Mouse (Mus musculus): ENCODE data around the gene Slc26a8.

The Slc26a8 gene

GRCm38 (mm10) chr17:28698672-28699071, 8.6 kb upstream of the Slc26a8 start:
- DNase-seq (ENCODE audit: low spot score in 2 of 2), result no peak

- DNase-seq (ENCODE audit: low spot score in 2 of 2), result no peak
Measured at GRCm38 (mm10) chr17:28698245-28698644, 8.2 kb upstream of the Slc26a8 start.

DNA sequence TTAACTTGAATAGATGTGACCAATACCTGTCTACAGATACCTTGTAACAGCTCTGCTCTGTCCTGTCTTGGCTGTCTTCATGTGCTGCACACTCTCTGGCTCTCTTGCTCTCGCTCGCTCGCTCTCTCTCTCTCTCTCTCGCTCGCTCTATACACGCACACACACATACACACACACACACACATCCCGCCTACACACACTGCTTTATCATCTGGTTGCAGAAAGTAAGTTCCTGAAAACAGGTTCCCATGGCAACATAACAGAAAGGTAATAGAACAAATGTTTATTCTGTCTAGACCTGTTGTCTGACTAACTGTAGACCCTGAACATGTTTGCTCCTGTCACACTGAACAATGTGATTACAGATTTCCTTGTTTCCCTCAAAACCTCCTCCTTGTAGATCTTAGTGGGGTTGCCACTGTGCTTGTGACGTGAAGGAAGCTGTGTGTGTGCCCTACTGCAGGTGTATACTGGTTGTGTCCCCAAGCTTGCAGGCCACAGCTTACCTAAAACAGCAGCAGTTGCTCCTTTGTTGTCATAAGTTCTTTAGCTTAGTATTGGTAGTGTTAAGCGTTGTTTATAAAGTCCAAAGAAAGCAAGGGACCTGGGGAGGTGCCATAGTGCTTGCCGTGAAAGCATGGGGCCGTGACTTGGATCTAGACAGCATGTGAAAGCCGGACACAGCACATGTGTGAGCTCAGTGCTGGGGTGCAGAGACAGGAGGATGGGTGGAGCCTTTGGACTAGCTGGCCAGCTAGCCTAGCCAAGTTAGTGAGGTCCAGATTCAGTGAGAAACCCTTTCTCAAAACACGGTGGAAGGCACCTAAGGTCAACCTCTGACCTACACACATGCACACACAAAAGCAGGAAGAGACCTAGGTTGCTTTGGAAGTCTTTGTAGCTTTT, 7.5 kb upstream of the Slc26a8 start:
- no peak for DNase-seq (ENCODE audit: low spot score in 2 of 2)

GRCm38 (mm10) chr17:28696641-28697040, 6.6 kb upstream of the Slc26a8 start:
- DNase-seq (ENCODE audit: low spot score in 2 of 2), result no peak

- DNase-seq (ENCODE audit: low spot score in 2 of 2), result no peak
Measured at GRCm38 (mm10) chr17:28694832-28695231, 4.8 kb upstream of the Slc26a8 start.

DNA sequence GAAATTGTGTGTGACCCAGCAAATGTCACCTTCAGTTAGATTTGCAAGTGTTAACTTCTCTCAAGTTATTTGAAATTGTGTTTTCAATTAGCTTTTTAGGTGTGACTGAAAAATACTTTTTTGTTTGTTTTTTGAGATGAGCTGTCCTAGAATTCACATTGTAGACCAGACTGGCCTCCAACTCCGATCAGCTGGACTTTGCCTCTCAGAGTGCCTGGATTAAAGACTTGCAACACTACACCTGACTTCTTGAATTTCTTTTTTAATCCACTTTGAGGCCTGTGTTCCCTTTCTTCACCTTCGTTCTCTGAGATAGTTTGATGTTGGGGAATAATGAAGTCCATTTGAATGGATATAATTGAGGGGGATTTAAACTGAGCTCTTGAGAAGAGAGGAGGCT, 4.0 kb upstream of the Slc26a8 start:
- no peak for DNase-seq (ENCODE audit: low spot score in 2 of 2)

GRCm38 (mm10) chr17:28693086-28693485, 3.1 kb upstream of the Slc26a8 start:
- no peak for DNase-seq (ENCODE audit: low spot score in 2 of 2)

DNA sequence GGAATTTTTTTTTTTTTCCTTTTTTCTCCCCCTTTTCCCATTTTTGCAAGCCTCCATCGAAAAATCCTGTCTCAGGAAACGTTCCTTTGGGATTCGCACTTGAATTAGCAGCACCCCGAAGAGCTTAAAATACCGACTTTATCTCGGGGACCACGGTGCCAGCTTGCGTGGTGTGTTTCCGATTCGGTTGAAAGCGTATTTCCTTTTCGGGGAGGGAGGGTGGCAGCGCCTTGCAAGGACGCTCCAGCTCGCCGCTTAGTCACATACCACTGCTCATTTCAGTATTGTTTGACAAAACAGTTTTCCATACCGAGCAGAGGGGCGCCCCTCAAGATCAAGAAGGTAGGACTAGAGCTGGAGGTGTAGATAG, 2.3 kb upstream of the Slc26a8 start:
- peak; percentile 54 to 66 for DNase-seq (ENCODE audit: low spot score in 2 of 2)

- peak; percentile 47 to 52 for DNase-seq (ENCODE audit: low spot score in 2 of 2)
Measured at GRCm38 (mm10) chr17:28691687-28692340, 1.8 kb upstream of the Slc26a8 start.

GRCm38 (mm10) chr17:28690776-28691686, 998 bp upstream of the Slc26a8 start, which contains the start of gene Mapk14:
Gene Mapk14, plus strand, starts transcription at chr17:28691329.
- DNase-seq (ENCODE audit: low spot score in 2 of 2), result peak; percentile 100

DNA sequence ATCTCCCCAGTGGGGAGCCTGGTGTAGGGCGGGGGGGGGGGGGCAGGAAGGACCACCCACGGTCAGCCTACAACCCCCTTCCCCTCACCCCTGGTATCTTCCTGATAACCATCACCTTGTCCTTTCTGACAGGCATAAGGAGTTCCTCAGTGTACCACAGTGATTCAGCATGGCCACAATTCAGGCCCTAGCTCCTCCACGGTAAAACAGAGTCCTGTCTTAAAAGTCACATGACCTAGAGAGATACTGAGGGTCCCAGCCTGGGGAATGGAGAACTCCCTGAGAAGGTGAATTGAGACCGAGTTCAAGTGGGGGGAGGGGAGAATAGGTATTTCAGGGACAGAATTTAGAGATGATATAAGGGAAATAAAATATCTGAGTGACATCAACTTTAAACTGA, 2.7 kb downstream of the Slc26a8 start:
- no peak for DNase-seq (ENCODE audit: low spot score in 2 of 2)

DNA sequence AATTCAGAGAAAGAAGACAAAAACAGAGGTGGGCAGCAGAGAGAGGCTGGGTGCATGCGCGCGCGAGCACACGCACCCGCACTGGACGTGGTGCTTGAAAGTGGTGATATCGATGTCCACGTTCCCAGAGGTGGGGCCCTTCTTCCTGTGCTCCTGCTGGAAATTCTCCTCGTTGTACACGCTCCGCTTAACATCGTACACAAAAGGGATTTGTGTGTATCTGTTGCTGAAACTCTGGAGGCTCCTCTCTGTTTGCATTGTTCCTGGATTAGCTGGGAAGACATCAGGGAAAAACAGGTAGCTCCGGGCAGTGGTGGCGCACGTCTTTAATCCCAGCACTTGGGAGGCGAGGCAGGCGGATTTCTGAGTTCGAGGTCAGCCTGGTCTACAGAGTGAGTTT, 5.4 kb downstream of the Slc26a8 start:
- DNase-seq (ENCODE audit: low spot score in 2 of 2), result no peak

- DNase-seq (ENCODE audit: low spot score in 2 of 2), result no peak
Measured at GRCm38 (mm10) chr17:28683601-28684000, 6.4 kb downstream of the Slc26a8 start.

GRCm38 (mm10) chr17:28682311-28683084, 7.5 kb downstream of the Slc26a8 start:
- DNase-seq (ENCODE audit: low spot score in 2 of 2), result no peak

DNA sequence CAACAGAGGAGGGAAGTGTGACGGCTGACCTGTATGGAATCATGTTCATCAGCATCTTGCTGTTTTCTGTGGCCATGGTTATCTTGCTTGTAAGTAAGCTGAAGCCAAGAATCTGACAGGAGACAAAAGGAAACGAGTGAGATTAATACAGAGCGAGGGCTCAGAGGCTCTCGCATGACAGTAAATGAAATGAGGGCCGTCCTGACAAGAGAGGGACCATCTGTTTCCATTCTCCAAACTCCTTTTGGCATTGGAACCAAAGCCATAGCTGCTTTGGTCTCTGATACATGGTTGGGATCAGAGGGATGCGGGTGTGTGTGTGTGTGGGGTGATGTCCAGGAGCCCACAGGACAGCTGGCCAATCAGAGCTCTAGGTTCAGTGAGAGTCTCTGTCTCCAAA, 30.5 kb downstream of the Slc26a8 start:
- no peak for DNase-seq (ENCODE audit: low spot score in 2 of 2)

DNA sequence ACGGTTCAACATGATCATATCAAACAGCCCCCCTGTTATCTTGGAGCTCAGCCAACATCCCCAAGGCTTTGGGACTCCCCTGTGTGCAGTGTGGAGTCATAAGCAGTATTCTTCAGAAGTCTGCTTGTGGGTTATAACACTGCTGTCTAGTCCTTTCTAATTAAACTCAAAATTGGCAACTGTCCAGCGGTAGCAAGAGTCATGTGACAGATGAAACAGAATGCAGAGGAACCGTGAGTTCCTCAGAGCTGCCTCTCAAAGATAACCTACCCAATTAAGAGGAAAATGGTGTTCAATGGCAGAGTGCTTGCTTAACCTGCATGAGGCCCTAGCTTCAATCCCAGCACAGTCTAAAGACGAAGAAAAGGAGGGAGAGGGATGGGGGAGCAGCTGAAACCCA, 32.1 kb downstream of the Slc26a8 start:
- no peak for DNase-seq (ENCODE audit: low spot score in 2 of 2)

DNA sequence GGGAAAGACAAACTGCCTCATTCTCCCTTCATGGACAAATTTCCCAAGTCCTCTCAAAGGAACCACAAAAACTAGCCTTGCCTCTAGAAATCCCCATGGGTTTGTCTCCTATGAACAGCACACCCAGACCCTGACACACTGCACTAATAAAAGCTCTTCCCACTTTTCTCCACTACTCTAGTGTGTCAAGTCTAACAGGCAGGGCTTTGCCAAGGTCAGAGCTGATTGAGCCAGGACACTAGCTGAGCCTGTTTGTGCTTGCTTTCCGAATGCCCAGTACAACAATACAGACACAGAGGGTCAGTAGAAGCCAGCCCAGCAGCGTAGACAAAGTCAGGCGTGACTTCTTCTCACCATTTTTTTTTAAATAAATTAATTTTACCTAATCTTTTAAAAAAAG, 39.8 kb downstream of the Slc26a8 start:
- no peak for DNase-seq (ENCODE audit: low spot score in 2 of 2)

DNA sequence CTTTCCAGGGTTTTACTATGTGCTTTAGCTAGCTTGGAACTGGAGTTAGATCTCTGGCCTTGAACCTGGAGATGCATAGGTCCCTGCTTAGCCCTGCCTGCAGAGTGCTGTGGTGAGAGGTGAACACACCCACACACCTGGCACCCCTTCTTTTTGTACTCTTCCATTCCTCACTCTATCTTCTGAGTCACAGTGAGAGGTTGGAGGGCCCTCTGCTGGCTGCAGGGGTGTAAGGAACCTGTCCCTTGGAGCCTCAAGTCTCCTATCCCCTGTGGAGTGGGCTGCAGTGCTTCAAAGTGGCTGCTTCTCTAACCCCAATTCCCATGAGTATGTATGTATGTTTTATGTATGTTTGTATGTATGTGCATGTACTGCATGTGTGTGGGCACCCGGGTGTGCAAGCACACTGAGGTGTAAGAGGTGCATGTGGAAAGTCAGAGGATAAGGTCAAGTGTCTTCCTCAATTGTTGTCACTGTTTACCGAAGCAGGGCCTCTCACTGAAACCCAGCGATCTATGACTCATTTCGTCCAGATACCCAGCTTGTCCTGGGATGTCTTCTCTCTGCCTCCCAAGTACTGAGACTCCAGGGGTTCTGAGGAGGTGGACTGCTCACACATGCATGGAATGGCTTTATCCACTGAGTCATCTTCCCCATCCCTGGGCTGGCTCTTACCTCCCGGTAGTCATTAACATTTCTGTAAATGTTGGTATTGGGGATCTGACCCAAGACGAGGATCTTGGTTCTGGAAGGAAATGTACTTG, 41.2 kb downstream of the Slc26a8 start:
- DNase-seq (ENCODE audit: low spot score in 2 of 2), result peak; percentile 40 to 66

- DNase-seq (ENCODE audit: low spot score in 2 of 2), result no peak
Measured at GRCm38 (mm10) chr17:28646221-28646620, 43.8 kb downstream of the Slc26a8 start.

DNA sequence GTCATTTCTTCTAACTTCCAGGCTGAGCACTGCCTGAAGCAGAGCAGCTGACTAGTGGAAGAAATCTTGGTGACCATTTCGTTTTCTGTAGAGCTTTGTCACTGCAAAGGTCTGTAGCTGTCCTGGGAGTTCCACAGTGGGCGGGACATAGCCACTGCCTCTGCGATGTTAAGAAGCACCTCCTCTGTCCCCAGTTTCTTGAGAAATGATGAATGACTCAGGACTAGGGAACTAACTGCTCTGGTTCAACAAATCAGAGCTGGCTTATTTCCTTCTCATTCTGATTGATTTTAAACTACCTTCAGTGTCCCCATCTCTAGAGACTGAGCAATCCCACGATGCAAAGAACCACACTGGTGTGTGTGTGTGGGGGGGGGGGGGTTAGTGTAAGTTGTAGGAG, 45.9 kb downstream of the Slc26a8 start:
- DNase-seq (ENCODE audit: low spot score in 2 of 2), result no peak

DNA sequence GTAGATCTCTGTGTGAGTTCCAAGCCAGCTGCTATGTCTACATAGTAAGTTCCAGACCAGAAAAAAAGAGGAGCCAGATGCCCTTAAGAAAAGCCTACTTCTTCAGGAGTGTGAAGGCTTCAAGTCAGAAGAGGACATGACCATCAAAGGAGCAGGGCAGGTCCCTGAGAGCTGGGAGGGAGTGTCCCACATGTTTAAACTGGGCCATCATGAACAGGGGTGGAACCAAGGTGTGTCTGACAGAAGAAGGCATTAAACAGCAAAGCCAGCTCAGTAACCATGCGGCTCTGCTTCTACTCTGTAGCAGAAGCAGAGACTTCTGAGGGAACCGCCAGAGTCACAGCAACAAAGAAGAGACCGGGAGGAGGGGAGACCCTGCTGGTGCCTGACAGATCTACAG, 46.3 kb downstream of the Slc26a8 start:
- peak in 1 of 2 experiments; percentile 12 for DNase-seq (ENCODE audit: low spot score in 2 of 2)

Data from thymus, postnatal 10 days (tissue).